Mouse (Mus musculus): ENCODE measurements around the gene Akap13.

GRCm38 (mm10) chr7:75571078-75571477 is 115.7 kb downstream of the Akap13 start:
- TF ChIP-seq CTCF (IDR thresholded peaks at IDR 0.05; ENCODE audit: borderline replicate concordance, insufficient read depth, low read depth, low read length) (no peak), POLR2A (IDR thresholded peaks at IDR 0.05; ENCODE audit: borderline replicate concordance, insufficient read depth, low read length) (no peak)

Data from cerebellum, adult 2 months (tissue).